Mouse (Mus musculus) midbrain, embryonic 10.5 days (tissue): ENCODE measurements around the gene Cd151. TPM values are rescaled to one million over a fixed set of nuclear protein-coding genes. Genes with fewer than 3 reads are reported as not detected.
"Not testable (repeated sequence)": the region's sequence is repeated elsewhere in the genome, so short reads cannot be mapped to it uniquely, and the experiment has no call there.

Experiments used
- DNase-seq: peaks from one replicate; pipeline ENCODE4 v3.0.0-alpha.2; 2017; ENCODE audit warnings: low spot score
- H3K27ac ChIP-seq: fragments of 300-500 bp; sonication (generic); replicated peaks from 2 replicates; pipeline ENCODE4 v1.5.1; 2016; ENCODE audit warnings: mild to moderate bottlenecking
- H3K27me3 ChIP-seq: fragments of 300-500 bp; sonication (generic); 2 replicates; pipeline ENCODE4 v1.6.1; 2016; ENCODE audit warnings: low read depth, mild to moderate bottlenecking; ENCODE audit not compliant: poor library complexity, severe bottlenecking
- H3K36me3 ChIP-seq: fragments of 300-500 bp; sonication (generic); 2 replicates; pipeline ENCODE4 v1.6.1; 2016; ENCODE audit warnings: mild to moderate bottlenecking, moderate library complexity
- H3K4me1 ChIP-seq: fragments of 300-500 bp; sonication (generic); 2 replicates; pipeline ENCODE4 v1.6.1; 2016
- H3K4me3 ChIP-seq: fragments of 300-500 bp; sonication (generic); 2 replicates; pipeline ENCODE4 v1.5.1; 2016; ENCODE audit warnings: mild to moderate bottlenecking, moderate library complexity
- H3K9me3 ChIP-seq: fragments of 300-500 bp; sonication (generic); replicated peaks from 2 replicates; pipeline ENCODE4 v1.6.1; 2016; ENCODE audit warnings: mild to moderate bottlenecking
- WGBS: fragments of 180-500 bp; shearing (Covaris S2); methylation state at CpG from one replicate; pipeline ENCODE4 v1.1.7; 2016; 5-methylcytosine and 5-hydroxymethylcytosine counted together
- polyA plus RNA-seq: library from polyadenylated mRNA; unstranded; fragments of >200 nt; fragmentation: Nextera tagmentation; extraction: Ambion mirVana; gene quantifications from 2 replicates; pipeline ENCODE4 v1.2.1, GENCODE M21; 2016

The Cd151 gene
- polyA plus RNA-seq, 1 experiment from 2014 or later, result 17.3 TPM

GRCm38 (mm10) chr7:141439140-141439679 lies 28.0 kb upstream of the Cd151 start:
- H3K4me3 ChIP-seq, result no peak overlapping the region
- peaks cover 75% of the 10 kb centered on the region for H3K4me1 ChIP-seq
- H3K36me3 ChIP-seq, result peaks cover 52% of the 10 kb centered on the region
- no peaks in the 10 kb centered on the region for H3K9me3 ChIP-seq
- H3K27me3 ChIP-seq, result no peaks in the 10 kb centered on the region
- 94% methylated on average over 10 of the region's 10 CpGs for WGBS
- no peak overlapping the region for H3K27ac ChIP-seq
- no peak for DNase-seq

- Histone ChIP-seq H3K27ac (no peak overlapping the region), H3K4me3 (no peak overlapping the region), H3K27me3 (no peaks in the 10 kb centered on the region), H3K36me3 (peaks cover 52% of the 10 kb centered on the region), H3K9me3 (no peaks in the 10 kb centered on the region), H3K4me1 (peaks cover 75% of the 10 kb centered on the region)
- 96% methylated on average over 11 of the region's 11 CpGs for WGBS
- no peak for DNase-seq
Measured at GRCm38 (mm10) chr7:141439811-141440210, 27.4 kb upstream of the Cd151 start.

GRCm38 (mm10) chr7:141440613-141441012 lies 26.6 kb upstream of the Cd151 start:
- Histone ChIP-seq H3K36me3 (peaks cover 52% of the 10 kb centered on the region), H3K27me3 (no peaks in the 10 kb centered on the region), H3K9me3 (no peaks in the 10 kb centered on the region), H3K4me3 (no peak overlapping the region), H3K27ac (no peak overlapping the region), H3K4me1 (peaks cover 68% of the 10 kb centered on the region)
- peak; percentile 40 for DNase-seq
- 51% methylated on average over 6 of the region's 6 CpGs for WGBS

GRCm38 (mm10) chr7:141441460-141441859 lies 25.7 kb upstream of the Cd151 start:
- Histone ChIP-seq H3K27me3 (no peaks in the 10 kb centered on the region), H3K27ac (no peak overlapping the region; the same call in 1 of the 2 replicates), H3K4me3 (peak overlapping the region; percentile 58; the same call in 1 of the 2 replicates), H3K9me3 (no peaks in the 10 kb centered on the region), H3K4me1 (peaks cover 60% of the 10 kb centered on the region), H3K36me3 (peaks cover 52% of the 10 kb centered on the region)
- 92% methylated on average over 9 of the region's 9 CpGs for WGBS
- no peak for DNase-seq

- Histone ChIP-seq H3K4me1 (peaks cover 57% of the 10 kb centered on the region), H3K9me3 (no peaks in the 10 kb centered on the region), H3K27me3 (no peaks in the 10 kb centered on the region), H3K4me3 (peak overlapping the region; percentile 58), H3K36me3 (peaks cover 52% of the 10 kb centered on the region), H3K27ac (peak overlapping the region; percentile 85)
- WGBS, result 96% methylated on average over 13 of the region's 13 CpGs
- DNase-seq, result no peak
Measured at GRCm38 (mm10) chr7:141442199-141442598, 25.0 kb upstream of the Cd151 start.

- Histone ChIP-seq H3K36me3 (peaks cover 44% of the 10 kb centered on the region), H3K27me3 (no peaks in the 10 kb centered on the region), H3K9me3 (no peaks in the 10 kb centered on the region), H3K4me1 (peaks cover 54% of the 10 kb centered on the region), H3K4me3 (peak overlapping the region; percentile 58), H3K27ac (peak overlapping the region; percentile 85)
- WGBS, result 29% methylated on average over 12 of the region's 12 CpGs
- DNase-seq, result peak; percentile 60
Measured at GRCm38 (mm10) chr7:141443081-141443821, 23.9 kb upstream of the Cd151 start.

- Histone ChIP-seq H3K27me3 (no peaks in the 10 kb centered on the region), H3K4me1 (peaks cover 59% of the 10 kb centered on the region), H3K36me3 (peaks cover 44% of the 10 kb centered on the region), H3K27ac (peak within 1 kb of the TSS; percentile 85), H3K4me3 (peak within 1 kb of the TSS; percentile 58), H3K9me3 (no peaks in the 10 kb centered on the region)
- peak; percentile 79 for DNase-seq
- WGBS, result under 1% methylated on average over 25 of the region's 25 CpGs
Measured at GRCm38 (mm10) chr7:141443828-141444237, 23.4 kb upstream of the Cd151 start, which contains the start of gene Pidd1. Gene Pidd1 (minus strand): TSS chr7:141444025.

- H3K4me1 ChIP-seq, result peaks cover 58% of the 10 kb centered on the region
- not testable (repeated sequence) for H3K27ac ChIP-seq
- H3K4me3 ChIP-seq, result peak overlapping the region; percentile 83; the same call in 1 of the 2 replicates
Measured at GRCm38 (mm10) chr7:141446374-141446773, 20.8 kb upstream of the Cd151 start.

GRCm38 (mm10) chr7:141447110-141447991 lies 19.8 kb upstream of the Cd151 start, which contains the start of gene Rplp2:
Gene Rplp2 (plus strand): TSS chr7:141447370.
- H3K9me3 ChIP-seq, result no peaks in the 10 kb centered on the region
- peak within 1 kb of the TSS; percentile 94 for H3K27ac ChIP-seq
- peaks cover 48% of the 10 kb centered on the region for H3K4me1 ChIP-seq
- peak within 1 kb of the TSS; percentile 83 for H3K4me3 ChIP-seq
- WGBS, result under 1% methylated on average over 63 of the region's 63 CpGs
- DNase-seq, result peak; percentile 95
- no peaks in the 10 kb centered on the region for H3K27me3 ChIP-seq
- H3K36me3 ChIP-seq, result peaks cover 44% of the 10 kb centered on the region

More at GRCm38 (mm10) chr7:141446374-141446773, 20.8 kb upstream of the Cd151 start:
- 85% methylated on average over 3 of the region's 3 CpGs for WGBS
- DNase-seq, H3K27me3 ChIP-seq, H3K9me3 ChIP-seq: not testable (repeated sequence)
- peaks cover 44% of the 10 kb centered on the region for H3K36me3 ChIP-seq

GRCm38 (mm10) chr7:141451928-141452327 lies 15.3 kb upstream of the Cd151 start:
- H3K9me3 ChIP-seq, result no peaks in the 10 kb centered on the region
- H3K4me3 ChIP-seq, result no peak overlapping the region
- H3K36me3 ChIP-seq, result peaks cover 43% of the 10 kb centered on the region
- no peak for DNase-seq
- H3K27me3 ChIP-seq, result peaks cover 9% of the 10 kb centered on the region
- peaks cover 45% of the 10 kb centered on the region for H3K4me1 ChIP-seq
- H3K27ac ChIP-seq, result no peak overlapping the region

- WGBS, result 86% methylated on average over 2 of the region's 2 CpGs
- H3K9me3 ChIP-seq, result no peaks in the 10 kb centered on the region
- DNase-seq, result no peak
Measured at GRCm38 (mm10) chr7:141453636-141454035, 13.6 kb upstream of the Cd151 start.

GRCm38 (mm10) chr7:141454967-141455551 lies 12.1 kb upstream of the Cd151 start, which contains the start of gene Pnpla2:
Gene Pnpla2 (plus strand): TSS chr7:141455198.
- H3K4me3 ChIP-seq, result peak within 1 kb of the TSS; percentile 76
- DNase-seq, result peak; percentile 90
- peaks cover 36% of the 10 kb centered on the region for H3K36me3 ChIP-seq
- WGBS, result under 1% methylated on average over 45 of the region's 45 CpGs
- H3K9me3 ChIP-seq, result no peaks in the 10 kb centered on the region
- peaks cover 33% of the 10 kb centered on the region for H3K4me1 ChIP-seq
- peaks cover 32% of the 10 kb centered on the region for H3K27me3 ChIP-seq
- peak within 1 kb of the TSS; percentile 82 for H3K27ac ChIP-seq

More at GRCm38 (mm10) chr7:141453636-141454035, 13.6 kb upstream of the Cd151 start:
- Histone ChIP-seq H3K4me3 (no peak overlapping the region), H3K27me3 (peaks cover 19% of the 10 kb centered on the region), H3K36me3 (peaks cover 39% of the 10 kb centered on the region), H3K27ac (no peak overlapping the region), H3K4me1 (peaks cover 41% of the 10 kb centered on the region)
